In the genomic region with DNA sequence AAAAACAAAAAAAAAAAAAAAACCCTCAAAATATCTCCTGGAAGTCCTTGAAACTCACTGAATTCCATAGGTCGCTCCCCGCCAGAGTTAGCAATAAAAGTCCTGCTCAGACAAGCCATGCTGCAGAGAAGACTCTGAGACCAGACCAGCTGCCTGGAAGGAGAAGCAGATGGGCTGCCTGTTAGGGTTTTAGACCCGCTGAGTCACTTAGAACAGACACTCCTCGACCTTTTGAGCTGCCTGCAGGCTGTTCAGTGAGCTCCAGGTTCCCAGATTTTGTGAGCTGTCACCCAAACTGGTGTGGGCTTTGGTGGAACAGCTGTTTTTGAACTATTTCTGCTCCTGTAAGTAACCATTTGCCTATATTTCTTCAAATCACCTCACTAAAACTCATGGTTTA, we compare ENCODE assay signal across 30 mouse cellular contexts. TPM values are rescaled to one million over a fixed set of nuclear protein-coding genes. Genes with fewer than 3 reads are reported as not detected.
DNase-seq lines count a peak whose midpoint lies in the region; ATAC-seq and TF ChIP-seq lines count a peak whose summit lies in the region.
"Had no signal": no experiment of that assay in that cellular context is flagged by ENCODE, and none has a peak within 500 bp of the region (broad histone marks: within the 10 kb centered on the region; RNA-seq: fewer than 3 reads in every experiment).

No protein-coding gene starts in this region.

- H3K36me3 ChIP-seq in hindbrain, embryonic 11.5 days (ENCODE audit: control insufficient read depth, insufficient read depth, low read length) = no peaks in the 10 kb centered on the region
- H3K36me3 ChIP-seq in hindbrain, embryonic 12.5 days = no peaks in the 10 kb centered on the region
- H3K36me3 ChIP-seq: embryonic facial prominence, embryonic 15.5 days; forebrain, embryonic 12.5 days; heart, embryonic 13.5 days; limb, embryonic 13.5 days; lung, embryonic 15.5 days; midbrain, embryonic 12.5 days; neural tube, embryonic 13.5 days had no signal

- no peak for ATAC-seq in hindbrain, embryonic 11.5 days (ENCODE audit: low FRiP score)
- no peak for ATAC-seq in hindbrain, embryonic 12.5 days (ENCODE audit: low FRiP score)
- ATAC-seq: CD4-positive, CD25-positive, alpha-beta regulatory T cell, adult 4 months; forebrain, postnatal 0 days; intestine, embryonic 16.5 days; Patski had no signal

- H3K4me2 ChIP-seq in hindbrain, embryonic 11.5 days (replicated peaks; ENCODE audit: low read depth, low read length) = no peak overlapping the region
- no peak overlapping the region for H3K4me2 ChIP-seq in hindbrain, embryonic 12.5 days (replicated peaks)
- H3K4me2 ChIP-seq: embryonic facial prominence, embryonic 15.5 days; forebrain, embryonic 12.5 days; heart, embryonic 13.5 days; limb, embryonic 13.5 days; liver, embryonic 11.5 days; lung, embryonic 15.5 days; midbrain, embryonic 12.5 days; neural tube, embryonic 13.5 days had no signal

- no peak overlapping the region for H3K9ac ChIP-seq in hindbrain, embryonic 11.5 days (ENCODE audit: low read depth, low read length)
- no peak overlapping the region for H3K9ac ChIP-seq in hindbrain, embryonic 12.5 days
- H3K9ac ChIP-seq: embryonic facial prominence, embryonic 15.5 days; forebrain, embryonic 12.5 days; forebrain, postnatal 0 days; heart, embryonic 13.5 days; limb, embryonic 13.5 days; lung, embryonic 15.5 days; midbrain, embryonic 12.5 days; neural tube, embryonic 13.5 days had no signal

- no peak for TF ChIP-seq CTCF in gastrocnemius, adult 2 months (IDR thresholded peaks at IDR 0.05)

- no peaks in the 10 kb centered on the region for H3K9me3 ChIP-seq in hindbrain, embryonic 11.5 days (ENCODE audit: control insufficient read depth, low read length)
- no peaks in the 10 kb centered on the region for H3K9me3 ChIP-seq in hindbrain, embryonic 12.5 days (replicated peaks)
- H3K9me3 ChIP-seq: embryonic facial prominence, embryonic 15.5 days; forebrain, embryonic 12.5 days; heart, embryonic 13.5 days; limb, embryonic 13.5 days; lung, embryonic 15.5 days; midbrain, embryonic 12.5 days; neural tube, embryonic 13.5 days had no signal

- no peaks in the 10 kb centered on the region for H3K4me1 ChIP-seq in hindbrain, embryonic 11.5 days (replicated peaks; ENCODE audit: control insufficient read depth, insufficient read depth, low read length)
- H3K4me1 ChIP-seq in hindbrain, embryonic 12.5 days = no peaks in the 10 kb centered on the region
- H3K4me1 ChIP-seq: embryonic facial prominence, embryonic 15.5 days; forebrain, embryonic 12.5 days; heart, embryonic 13.5 days; limb, embryonic 13.5 days; lung, embryonic 15.5 days; midbrain, embryonic 12.5 days; neural tube, embryonic 13.5 days had no signal

- H3K4me3 ChIP-seq in hindbrain, embryonic 11.5 days (ENCODE audit: low read depth, low read length) = no peak overlapping the region
- H3K4me3 ChIP-seq in hindbrain, embryonic 12.5 days = no peak overlapping the region
- no peak overlapping the region for H3K4me3 ChIP-seq in gastrocnemius, adult 2 months
- H3K4me3 ChIP-seq: embryonic facial prominence, embryonic 15.5 days; forebrain, embryonic 12.5 days; heart, embryonic 13.5 days; limb, embryonic 13.5 days; lung, embryonic 15.5 days; midbrain, embryonic 12.5 days; neural tube, embryonic 13.5 days had no signal

- DNase-seq in embryo, embryonic 10.5 days (ENCODE audit: low spot score) = peak; percentile 18
- DNase-seq in embryo, embryonic 9.5 days (ENCODE audit: extremely low spot score) = no peak
- peak; percentile 27 for DNase-seq in hindbrain, embryonic 11.5 days (ENCODE audit: low spot score)
- DNase-seq in NIH3T3 (ENCODE audit: low read depth) = peak; percentile 14
- DNase-seq in yolk sac, embryonic 10.5 days (ENCODE audit: low spot score) = peak; percentile 17
- no peak for DNase-seq in gastrocnemius, adult 2 months
- no peak for DNase-seq in spleen, postnatal 36 days (ENCODE audit: low spot score in 2 of 2)
- DNase-seq: adrenal gland, adult 2 months; cerebellum, adult 2 months; cerebellum, postnatal 14 days; forebrain, postnatal 0 days; gastrocnemius, postnatal 10 days; heart, postnatal 10 days; kidney, adult 8-10 months; kidney, postnatal 4 days; right cerebral cortex, postnatal 25 days; thymus, postnatal 4 days had no signal

- WGBS in hindbrain, embryonic 11.5 days = 64% methylated on average over 4 of the region's 4 CpGs
- WGBS in hindbrain, embryonic 12.5 days = 62% methylated on average over 4 of the region's 4 CpGs

- H3K27ac ChIP-seq in hindbrain, embryonic 11.5 days (ENCODE audit: low read depth, low read length) = no peak overlapping the region
- H3K27ac ChIP-seq in hindbrain, embryonic 12.5 days = no peak overlapping the region
- no peak overlapping the region for H3K27ac ChIP-seq in gastrocnemius, adult 2 months
- H3K27ac ChIP-seq: embryonic facial prominence, embryonic 15.5 days; forebrain, embryonic 12.5 days; heart, embryonic 13.5 days; kidney, postnatal 0 days; limb, embryonic 13.5 days; lung, embryonic 15.5 days; midbrain, embryonic 12.5 days; neural tube, embryonic 13.5 days had no signal

- intact Hi-C loops in gastrocnemius, adult 2 months (cut with DNase I) = no loop called here

- H3K27me3 ChIP-seq in hindbrain, embryonic 11.5 days (ENCODE audit: control insufficient read depth, insufficient read depth, low read length) = no peaks in the 10 kb centered on the region
- no peaks in the 10 kb centered on the region for H3K27me3 ChIP-seq in hindbrain, embryonic 12.5 days
- H3K27me3 ChIP-seq: embryonic facial prominence, embryonic 15.5 days; lung, embryonic 15.5 days; midbrain, embryonic 12.5 days; neural tube, embryonic 13.5 days; Patski had no signal

RNA-seq across cellular contexts. Expression of gene Zc3hav1, which starts 9.0 kb away (rescaled TPM):
- polyA plus RNA-seq in hindbrain, embryonic 11.5 days (2014; fragmentation: Nextera tagmentation; extraction: Ambion mirVana) = 1.7 and 1.9 TPM in 2 replicates
- 1.9 and 2.3 TPM in 2 replicates for polyA plus RNA-seq in hindbrain, embryonic 12.5 days (2016; fragmentation: Nextera tagmentation; extraction: Ambion mirVana)
- total RNA-seq in gastrocnemius, adult 2 months (2021) = 1 to 10 TPM; 6.4 to 6.7 TPM

RNA-seq across cellular contexts. Expression of gene Ttc26, which starts 17.9 kb away (rescaled TPM):
- polyA plus RNA-seq in hindbrain, embryonic 11.5 days (2014; fragmentation: Nextera tagmentation; extraction: Ambion mirVana) = 14.3 and 14.8 TPM in 2 replicates
- 12.2 and 12.7 TPM in 2 replicates for polyA plus RNA-seq in hindbrain, embryonic 12.5 days (2016; fragmentation: Nextera tagmentation; extraction: Ambion mirVana)
- total RNA-seq in gastrocnemius, adult 2 months (2021) = 1 to 10 TPM; 1.3 to 1.4 TPM
- polyA plus RNA-seq: CD4-positive, CD25-positive, alpha-beta regulatory T cell, adult 4 months had no signal

Comparison
In these comparisons a context has a peak if more than half of its experiments do, and no peak if none do; other contexts are left out.
1. DNase-seq: peak in embryo, embryonic 10.5 days (single experiment), hindbrain, embryonic 11.5 days (single experiment), NIH3T3 (single experiment) and yolk sac, embryonic 10.5 days (single experiment); none in embryo, embryonic 9.5 days (single experiment), gastrocnemius, adult 2 months (single experiment) and spleen, postnatal 36 days (0 of 2).